Mouse (Mus musculus): ENCODE measurements around the gene Batf.

DNA sequence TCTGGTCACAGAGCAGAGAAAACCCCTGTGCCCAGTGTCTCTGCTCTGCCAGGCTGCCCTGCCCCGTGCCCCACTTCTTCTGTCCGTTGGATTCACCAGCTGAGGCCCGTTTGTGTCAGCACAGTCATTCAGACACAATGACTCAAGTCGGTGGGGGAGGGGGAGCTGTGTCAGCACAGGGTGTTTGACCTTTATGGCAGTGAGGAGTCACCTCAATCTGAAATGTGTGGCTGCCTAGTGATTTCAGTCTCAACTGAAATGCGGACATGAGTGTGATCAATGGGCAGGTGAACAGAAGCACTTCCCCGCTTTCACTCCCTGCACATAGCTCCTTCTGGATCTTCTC is 43.4 kb downstream of the Batf start:
- no peak for TF ChIP-seq CTCF (IDR thresholded peaks at IDR 0.05; ENCODE audit: low read depth)
- TF ChIP-seq EP300 (IDR thresholded peaks at IDR 0.05; ENCODE audit: low read depth), result no peak

All from liver, embryonic 14.5 days (tissue).